Mouse (Mus musculus) megakaryocyte, embryonic 14.5 days (primary cell): ENCODE measurements at regions not wholly inside any gene's neighbourhood (a gene's known extent, or its start where the extent isn't known, plus 50 kb on each side); places are given as distances from the start of the nearest gene placed in this dataset.

ENCODE experiments used
- FLI1 ChIP-seq: IDR thresholded peaks from 2 replicates; pipeline ENCODE4 v1.6.1; 2012; ENCODE audit warnings: low read length, inconsistent platforms, mixed read lengths
- GATA1 ChIP-seq: IDR thresholded peaks from 3 replicates; pipeline ENCODE4 v1.6.1; 2012; ENCODE audit warnings: mixed read lengths, low read length, inconsistent platforms, borderline replicate concordance

DNA sequence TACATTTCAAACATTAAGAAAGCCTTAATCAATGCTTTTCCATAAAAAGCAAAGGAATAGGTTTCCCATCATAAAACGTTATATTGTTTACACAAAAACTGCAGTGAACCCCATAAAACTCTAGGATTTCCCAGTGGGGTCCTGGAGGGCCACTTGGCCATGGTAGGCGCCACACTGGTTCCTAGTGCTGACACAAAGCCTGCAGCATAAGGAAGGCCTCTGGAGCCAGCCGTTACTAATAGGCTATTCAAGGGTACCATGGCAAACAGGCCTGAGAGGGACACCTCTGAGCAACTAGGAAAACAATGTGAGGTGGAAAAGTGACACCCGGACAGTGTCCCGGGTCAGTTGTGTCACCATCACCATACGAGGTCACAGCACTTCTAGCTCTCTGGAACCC lies 231.9 kb downstream of the Ttc32 start:
- no peak for TF ChIP-seq GATA1
- no peak for TF ChIP-seq FLI1
